Mouse (Mus musculus): Measurements from ENCODE around the gene Olfr976. TPM values are rescaled to one million over a fixed set of nuclear protein-coding genes. Genes with fewer than 3 reads are reported as not detected.
"Not testable (repeated sequence)": the region's sequence is repeated elsewhere in the genome, so short reads cannot be mapped to it uniquely, and the experiment has no call there.

Gene Olfr976
- polyA plus RNA-seq (2014; fragmentation: Nextera tagmentation; extraction: Ambion mirVana) = not detected in 2 replicates

- H3K4me1 ChIP-seq (ENCODE audit: control insufficient read depth in 2 of 2, insufficient read depth in 2 of 2, low read length in 2 of 2); ATAC-seq (ENCODE audit: insufficient number of reproducible peaks, insufficient read depth, low FRiP score, low read depth); H3K4me2 ChIP-seq (ENCODE audit: low read length); H3K36me3 ChIP-seq (ENCODE audit: control insufficient read depth, insufficient read depth, low read length); H3K27me3 ChIP-seq (ENCODE audit: control insufficient read depth, insufficient read depth, low read length); H3K9ac ChIP-seq (ENCODE audit: low read length); H3K9me3 ChIP-seq (ENCODE audit: control insufficient read depth, low read length); H3K4me3 ChIP-seq (ENCODE audit: control insufficient read depth in 1 of 2, insufficient read depth in 1 of 2, low read depth in 1 of 2, low read length in 2 of 2); H3K27ac ChIP-seq (replicated peaks in 1 of 2; ENCODE audit: control insufficient read depth in 1 of 2, insufficient read depth in 1 of 2, low read depth in 2 of 2, low read length in 2 of 2): not testable (repeated sequence)
- WGBS = 68% methylated on average over 6 of the region's 9 CpGs
Measured at GRCm38 (mm10) chr9:39961033-39961432, at the start of gene Olfr976. Gene Olfr976 (minus strand): TSS chr9:39961133.

GRCm38 (mm10) chr9:40009482-40009881, 48.5 kb upstream of the Olfr976 start, which contains the start of gene Olfr980:
Gene Olfr980 (minus strand): TSS chr9:40009582.
- Histone ChIP-seq H3K9ac (ENCODE audit: low read length) (no peak within 1 kb of the TSS), H3K4me2 (ENCODE audit: low read length) (no peak within 1 kb of the TSS), H3K4me3 (ENCODE audit: control insufficient read depth in 1 of 2, insufficient read depth in 1 of 2, low read depth in 1 of 2, low read length in 2 of 2) (no peak within 1 kb of the TSS), H3K27me3 (ENCODE audit: control insufficient read depth, insufficient read depth, low read length) (no peaks in the 10 kb centered on the region), H3K27ac (replicated peaks in 1 of 2; ENCODE audit: control insufficient read depth in 1 of 2, insufficient read depth in 1 of 2, low read depth in 2 of 2, low read length in 2 of 2) (no peak within 1 kb of the TSS), H3K9me3 (ENCODE audit: control insufficient read depth, low read length) (no peaks in the 10 kb centered on the region), H3K4me1 (ENCODE audit: control insufficient read depth in 2 of 2, insufficient read depth in 2 of 2, low read length in 2 of 2) (no peaks in the 10 kb centered on the region), H3K36me3 (ENCODE audit: control insufficient read depth, insufficient read depth, low read length) (no peaks in the 10 kb centered on the region)
- ATAC-seq (ENCODE audit: insufficient number of reproducible peaks, insufficient read depth, low FRiP score, low read depth) = no peak
- 70% methylated on average over 1 of the region's 1 CpGs for WGBS

GRCm38 (mm10) chr9:40003365-40003764, 42.4 kb upstream of the Olfr976 start, which contains the start of gene Olfr979:
Gene Olfr979 (minus strand): TSS chr9:40003465.
- 97% methylated on average over 1 of the region's 1 CpGs for WGBS
- no peaks in the 10 kb centered on the region for H3K9me3 ChIP-seq (ENCODE audit: control insufficient read depth, low read length)
- ATAC-seq (ENCODE audit: insufficient number of reproducible peaks, insufficient read depth, low FRiP score, low read depth) = no peak

GRCm38 (mm10) chr9:39991813-39992212, 30.9 kb upstream of the Olfr976 start, which contains the start of gene Olfr978:
Gene Olfr978 (plus strand): TSS chr9:39992113.
- Histone ChIP-seq H3K9ac (ENCODE audit: low read length) (no peak within 1 kb of the TSS), H3K9me3 (ENCODE audit: control insufficient read depth, low read length) (no peaks in the 10 kb centered on the region), H3K27me3 (ENCODE audit: control insufficient read depth, insufficient read depth, low read length) (no peaks in the 10 kb centered on the region), H3K27ac (replicated peaks in 1 of 2; ENCODE audit: control insufficient read depth in 1 of 2, insufficient read depth in 1 of 2, low read depth in 2 of 2, low read length in 2 of 2) (no peak within 1 kb of the TSS), H3K36me3 (ENCODE audit: control insufficient read depth, insufficient read depth, low read length) (no peaks in the 10 kb centered on the region), H3K4me1 (ENCODE audit: control insufficient read depth in 2 of 2, insufficient read depth in 2 of 2, low read length in 2 of 2) (no peaks in the 10 kb centered on the region), H3K4me2 (ENCODE audit: low read length) (no peak within 1 kb of the TSS), H3K4me3 (ENCODE audit: control insufficient read depth in 1 of 2, insufficient read depth in 1 of 2, low read depth in 1 of 2, low read length in 2 of 2) (no peak within 1 kb of the TSS)
- 73% methylated on average over 2 of the region's 2 CpGs for WGBS
- ATAC-seq (ENCODE audit: insufficient number of reproducible peaks, insufficient read depth, low FRiP score, low read depth) = no peak

More at GRCm38 (mm10) chr9:40003365-40003764, 42.4 kb upstream of the Olfr976 start, which contains the start of gene Olfr979:
- H3K4me3 ChIP-seq (ENCODE audit: control insufficient read depth in 1 of 2, insufficient read depth in 1 of 2, low read depth in 1 of 2, low read length in 2 of 2) = no peak within 1 kb of the TSS
- no peaks in the 10 kb centered on the region for H3K4me1 ChIP-seq (ENCODE audit: control insufficient read depth in 2 of 2, insufficient read depth in 2 of 2, low read length in 2 of 2)
- no peak within 1 kb of the TSS for H3K27ac ChIP-seq (replicated peaks in 1 of 2; ENCODE audit: control insufficient read depth in 1 of 2, insufficient read depth in 1 of 2, low read depth in 2 of 2, low read length in 2 of 2)
- no peaks in the 10 kb centered on the region for H3K27me3 ChIP-seq (ENCODE audit: control insufficient read depth, insufficient read depth, low read length)
- H3K9ac ChIP-seq (ENCODE audit: low read length) = no peak within 1 kb of the TSS
- H3K4me2 ChIP-seq (ENCODE audit: low read length) = no peak within 1 kb of the TSS
- no peaks in the 10 kb centered on the region for H3K36me3 ChIP-seq (ENCODE audit: control insufficient read depth, insufficient read depth, low read length)

GRCm38 (mm10) chr9:39976581-39977145, 15.7 kb upstream of the Olfr976 start:
- ATAC-seq (ENCODE audit: insufficient number of reproducible peaks, insufficient read depth, low FRiP score, low read depth); H3K4me1 ChIP-seq (ENCODE audit: control insufficient read depth in 2 of 2, insufficient read depth in 2 of 2, low read length in 2 of 2); H3K4me3 ChIP-seq (ENCODE audit: control insufficient read depth in 1 of 2, insufficient read depth in 1 of 2, low read depth in 1 of 2, low read length in 2 of 2); H3K27me3 ChIP-seq (ENCODE audit: control insufficient read depth, insufficient read depth, low read length); H3K4me2 ChIP-seq (ENCODE audit: low read length); H3K9ac ChIP-seq (ENCODE audit: low read length); H3K9me3 ChIP-seq (ENCODE audit: control insufficient read depth, low read length); H3K36me3 ChIP-seq (ENCODE audit: control insufficient read depth, insufficient read depth, low read length); H3K27ac ChIP-seq (replicated peaks in 1 of 2; ENCODE audit: control insufficient read depth in 1 of 2, insufficient read depth in 1 of 2, low read depth in 2 of 2, low read length in 2 of 2): not testable (repeated sequence)
- 83% methylated on average over 1 of the region's 1 CpGs for WGBS

GRCm38 (mm10) chr9:39951946-39952345, 9.0 kb downstream of the Olfr976 start, which contains the start of gene Olfr975:
Gene Olfr975 (minus strand): TSS chr9:39952046.
- no peak for ATAC-seq (ENCODE audit: insufficient number of reproducible peaks, insufficient read depth, low FRiP score, low read depth)
- Histone ChIP-seq H3K4me2 (ENCODE audit: low read length) (no peak within 1 kb of the TSS), H3K36me3 (ENCODE audit: control insufficient read depth, insufficient read depth, low read length) (no peaks in the 10 kb centered on the region), H3K4me3 (ENCODE audit: control insufficient read depth in 1 of 2, insufficient read depth in 1 of 2, low read depth in 1 of 2, low read length in 2 of 2) (no peak within 1 kb of the TSS), H3K4me1 (ENCODE audit: control insufficient read depth in 2 of 2, insufficient read depth in 2 of 2, low read length in 2 of 2) (no peaks in the 10 kb centered on the region), H3K27me3 (ENCODE audit: control insufficient read depth, insufficient read depth, low read length) (no peaks in the 10 kb centered on the region), H3K27ac (replicated peaks in 1 of 2; ENCODE audit: control insufficient read depth in 1 of 2, insufficient read depth in 1 of 2, low read depth in 2 of 2, low read length in 2 of 2) (no peak within 1 kb of the TSS), H3K9ac (ENCODE audit: low read length) (no peak within 1 kb of the TSS), H3K9me3 (ENCODE audit: control insufficient read depth, low read length) (no peaks in the 10 kb centered on the region)
- WGBS = 79% methylated on average over 1 of the region's 1 CpGs

GRCm38 (mm10) chr9:39937201-39937600, 23.7 kb downstream of the Olfr976 start, which contains the start of gene Olfr974:
Gene Olfr974 (plus strand): TSS chr9:39937501.
- no peak for ATAC-seq (ENCODE audit: insufficient number of reproducible peaks, insufficient read depth, low FRiP score, low read depth)
- no peaks in the 10 kb centered on the region for H3K36me3 ChIP-seq (ENCODE audit: control insufficient read depth, insufficient read depth, low read length)
- H3K4me1 ChIP-seq (ENCODE audit: control insufficient read depth in 2 of 2, insufficient read depth in 2 of 2, low read length in 2 of 2) = no peaks in the 10 kb centered on the region
- WGBS = 86% methylated on average over 1 of the region's 1 CpGs
- H3K27ac ChIP-seq (replicated peaks in 1 of 2; ENCODE audit: control insufficient read depth in 1 of 2, insufficient read depth in 1 of 2, low read depth in 2 of 2, low read length in 2 of 2) = no peak within 1 kb of the TSS
- no peaks in the 10 kb centered on the region for H3K27me3 ChIP-seq (ENCODE audit: control insufficient read depth, insufficient read depth, low read length)
- H3K4me3 ChIP-seq (ENCODE audit: control insufficient read depth in 1 of 2, insufficient read depth in 1 of 2, low read depth in 1 of 2, low read length in 2 of 2) = no peak within 1 kb of the TSS
- H3K4me2 ChIP-seq (ENCODE audit: low read length) = no peak within 1 kb of the TSS
- no peaks in the 10 kb centered on the region for H3K9me3 ChIP-seq (ENCODE audit: control insufficient read depth, low read length)
- H3K9ac ChIP-seq (ENCODE audit: low read length) = no peak within 1 kb of the TSS

- H3K4me2 ChIP-seq (ENCODE audit: low read length); ATAC-seq (ENCODE audit: insufficient number of reproducible peaks, insufficient read depth, low FRiP score, low read depth); H3K27ac ChIP-seq (replicated peaks in 1 of 2; ENCODE audit: control insufficient read depth in 1 of 2, insufficient read depth in 1 of 2, low read depth in 2 of 2, low read length in 2 of 2); H3K4me3 ChIP-seq (ENCODE audit: control insufficient read depth in 1 of 2, insufficient read depth in 1 of 2, low read depth in 1 of 2, low read length in 2 of 2); H3K36me3 ChIP-seq (ENCODE audit: control insufficient read depth, insufficient read depth, low read length); H3K4me1 ChIP-seq (ENCODE audit: control insufficient read depth in 2 of 2, insufficient read depth in 2 of 2, low read length in 2 of 2); H3K27me3 ChIP-seq (ENCODE audit: control insufficient read depth, insufficient read depth, low read length); H3K9me3 ChIP-seq (ENCODE audit: control insufficient read depth, low read length); H3K9ac ChIP-seq (ENCODE audit: low read length): not testable (repeated sequence)
- WGBS = 52% methylated on average over 1 of the region's 1 CpGs
Measured at GRCm38 (mm10) chr9:39928837-39929236, 32.1 kb downstream of the Olfr976 start.

All from heart, embryonic 14.5 days (tissue).